Mouse (Mus musculus) lung, postnatal 36 days (tissue): ENCODE measurements at regions not wholly inside any gene's neighbourhood (a gene's known extent, or its start where the extent isn't known, plus 50 kb on each side); places are given as distances from the start of the nearest gene placed in this dataset.

Experiments used
- DNase-seq: peaks from one replicate; pipeline ENCODE4 v3.0.0; 2022; ENCODE audit warnings: mixed read lengths

DNA sequence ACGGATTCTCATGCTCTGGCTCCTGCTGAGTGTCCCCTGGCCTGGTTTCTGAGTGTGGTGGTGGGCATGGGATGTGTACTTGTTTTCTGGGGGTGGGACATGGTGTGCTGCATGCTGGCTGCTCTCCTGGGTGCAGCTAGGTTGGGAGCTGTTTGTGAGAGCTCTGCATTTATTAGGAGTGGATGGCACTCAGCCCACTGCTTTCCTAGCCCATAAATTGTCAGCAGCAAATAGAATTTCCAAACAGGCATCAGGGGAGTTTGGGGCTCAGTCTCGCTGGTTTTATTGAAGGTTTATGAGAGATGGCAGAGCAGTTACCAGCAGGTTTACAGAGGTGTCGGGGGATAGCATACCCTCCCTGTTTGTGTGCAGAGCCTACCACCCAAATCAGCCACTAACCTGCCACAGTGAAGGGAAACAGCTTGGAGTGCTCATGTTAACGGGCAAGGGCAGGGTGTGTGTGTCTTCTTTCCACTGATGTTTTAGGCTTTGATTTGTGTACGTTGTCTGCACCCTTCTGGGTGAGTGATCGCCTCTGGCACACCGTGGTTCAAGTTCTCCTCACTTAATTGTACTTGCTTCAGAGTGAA is 372.6 kb downstream of the Eipr1 start:
- DNase-seq: no peak

- peak; percentile 1 for DNase-seq
These were observed 377.2 kb downstream of the Eipr1 start for GRCm38 (mm10) chr12:29128844-29129243.

- DNase-seq: no peak
These were observed 377.7 kb downstream of the Eipr1 start for GRCm38 (mm10) chr12:29129331-29129730.

- DNase-seq: no peak
These were observed 382.7 kb downstream of the Eipr1 start for GRCm38 (mm10) chr12:29134326-29134725.

DNA sequence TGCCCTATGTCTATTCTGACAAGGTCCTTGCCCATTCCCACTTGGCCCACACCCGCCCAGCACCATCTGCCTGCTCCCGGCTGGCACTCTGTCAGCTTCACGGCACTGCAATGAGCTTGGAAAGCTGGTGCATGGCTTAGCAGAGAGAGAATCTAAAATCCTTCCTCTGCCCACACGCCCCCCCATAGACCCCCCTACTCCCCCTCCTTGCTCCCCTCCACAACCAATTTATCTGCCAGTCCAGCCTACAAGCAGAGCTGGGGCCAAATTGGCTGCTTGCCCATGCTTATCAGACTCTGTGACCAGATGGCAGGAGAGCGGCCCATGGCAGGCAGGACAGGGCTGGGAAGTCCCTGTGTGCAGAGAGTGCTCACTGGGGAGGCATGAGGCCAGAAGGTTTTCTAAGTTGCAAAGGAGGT is 385.3 kb downstream of the Eipr1 start:
- DNase-seq: no peak

GRCm38 (mm10) chr12:29137455-29137854 is 385.9 kb downstream of the Eipr1 start:
- no peak for DNase-seq

DNA sequence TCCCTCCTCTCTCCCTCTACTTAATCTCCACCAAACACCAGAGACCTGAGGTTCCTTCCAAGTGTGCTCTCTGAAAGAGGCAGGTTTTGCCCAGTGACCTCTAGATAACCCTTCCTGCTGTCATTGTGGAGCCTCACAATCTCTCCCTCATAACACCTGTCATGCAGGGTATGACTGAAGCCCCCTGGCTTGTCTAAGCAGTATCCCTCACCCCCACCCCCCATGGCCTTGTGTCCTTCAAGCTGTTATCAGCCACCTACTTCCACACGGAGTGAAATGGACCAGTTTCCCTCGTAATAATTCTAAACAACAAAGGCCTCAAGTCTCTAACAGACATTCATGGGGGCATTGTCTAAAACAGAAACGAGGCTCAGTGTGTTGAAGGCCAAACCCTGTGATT is 387.6 kb upstream of the Myt1l start:
- no peak for DNase-seq

GRCm38 (mm10) chr12:29141132-29141531 is 387.1 kb upstream of the Myt1l start:
- no peak for DNase-seq

- no peak for DNase-seq
These were observed 386.3 kb upstream of the Myt1l start for GRCm38 (mm10) chr12:29141855-29142254.

GRCm38 (mm10) chr12:29143297-29143696 is 384.9 kb upstream of the Myt1l start:
- no peak for DNase-seq

DNA sequence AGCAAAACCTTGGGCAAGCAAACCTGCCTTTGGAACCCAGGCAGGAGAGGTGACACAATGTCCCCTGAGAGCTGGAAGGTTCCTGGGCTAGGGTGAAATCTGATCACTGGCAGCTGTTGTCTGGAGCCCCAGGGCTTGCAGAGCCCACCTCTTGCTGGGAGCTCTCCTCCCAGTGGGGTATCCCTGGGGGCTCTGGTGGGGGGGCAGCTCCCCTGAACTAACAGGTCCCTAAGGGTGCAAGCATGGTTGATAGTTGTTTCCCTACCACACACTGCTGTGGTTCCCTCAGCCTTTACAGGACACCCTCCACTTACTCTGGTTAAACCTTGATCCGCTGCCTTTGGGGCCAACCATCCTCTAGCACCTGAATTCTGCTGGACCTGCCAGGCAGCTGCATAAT is 367.3 kb upstream of the Myt1l start:
- DNase-seq: no peak

DNA sequence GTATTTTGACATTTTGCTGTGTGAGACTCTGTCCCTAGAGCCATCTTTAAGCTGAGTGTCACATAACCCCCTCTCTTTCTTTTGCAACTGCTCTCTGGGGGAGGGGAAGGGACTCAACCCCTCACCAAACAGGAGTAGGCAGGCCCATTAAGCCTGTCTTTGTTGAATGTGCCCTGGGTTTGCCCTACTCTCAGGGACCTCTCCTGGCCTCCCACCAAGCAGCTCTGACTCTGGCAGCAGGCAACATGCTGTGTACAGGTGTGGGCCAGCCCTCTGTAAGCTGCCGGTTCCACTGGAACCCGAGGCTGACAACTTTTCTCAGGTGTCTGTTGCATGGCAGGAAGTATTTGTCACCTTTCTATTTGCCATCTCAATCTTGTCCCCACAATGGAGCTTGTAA is 366.6 kb upstream of the Myt1l start:
- no peak for DNase-seq

DNA sequence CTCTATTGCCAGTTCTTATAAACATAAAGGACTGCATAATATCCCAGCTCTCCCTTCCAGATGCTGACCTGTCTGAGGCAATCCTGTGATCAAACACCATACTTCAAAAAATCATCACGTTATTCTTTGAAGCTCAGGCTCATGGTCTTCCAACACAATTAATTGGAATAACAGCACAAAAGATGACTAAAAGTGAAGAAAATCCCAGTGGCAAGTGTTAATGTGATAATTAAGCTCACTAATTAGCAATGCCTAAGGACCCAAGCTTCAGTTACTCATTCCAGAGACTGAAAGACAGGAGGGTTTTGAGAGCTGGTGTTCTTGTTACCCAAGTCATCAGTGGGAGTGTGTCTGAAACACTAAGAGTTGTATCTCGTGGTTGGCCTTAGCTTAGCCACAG is 363.5 kb upstream of the Myt1l start:
- no peak for DNase-seq

GRCm38 (mm10) chr12:29166316-29166715 is 361.9 kb upstream of the Myt1l start:
- DNase-seq: no peak

- DNase-seq: no peak
These were observed 360.3 kb upstream of the Myt1l start for GRCm38 (mm10) chr12:29167922-29168321.

GRCm38 (mm10) chr12:29175698-29176440 is 352.3 kb upstream of the Myt1l start:
- no peak for DNase-seq

DNA sequence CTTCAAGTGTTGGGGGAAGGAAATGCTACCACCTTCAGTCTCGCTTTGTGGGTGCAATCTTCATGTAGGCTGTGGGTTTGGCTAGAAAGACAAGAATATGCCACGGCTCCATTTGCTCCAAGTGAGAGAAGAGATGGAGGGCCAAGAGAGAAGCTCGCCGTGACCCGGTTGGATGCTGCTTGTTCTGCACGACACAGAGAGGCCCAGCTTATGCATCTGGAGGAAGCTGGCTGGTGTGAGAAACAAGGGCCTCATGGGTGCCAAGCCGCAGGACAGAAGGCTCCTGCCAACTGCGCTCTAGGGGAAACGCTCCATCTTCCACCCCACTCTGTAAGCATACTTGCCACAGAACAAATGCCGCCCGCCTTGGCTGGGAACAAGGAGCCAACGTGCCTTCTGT is 351.0 kb upstream of the Myt1l start:
- no peak for DNase-seq

DNA sequence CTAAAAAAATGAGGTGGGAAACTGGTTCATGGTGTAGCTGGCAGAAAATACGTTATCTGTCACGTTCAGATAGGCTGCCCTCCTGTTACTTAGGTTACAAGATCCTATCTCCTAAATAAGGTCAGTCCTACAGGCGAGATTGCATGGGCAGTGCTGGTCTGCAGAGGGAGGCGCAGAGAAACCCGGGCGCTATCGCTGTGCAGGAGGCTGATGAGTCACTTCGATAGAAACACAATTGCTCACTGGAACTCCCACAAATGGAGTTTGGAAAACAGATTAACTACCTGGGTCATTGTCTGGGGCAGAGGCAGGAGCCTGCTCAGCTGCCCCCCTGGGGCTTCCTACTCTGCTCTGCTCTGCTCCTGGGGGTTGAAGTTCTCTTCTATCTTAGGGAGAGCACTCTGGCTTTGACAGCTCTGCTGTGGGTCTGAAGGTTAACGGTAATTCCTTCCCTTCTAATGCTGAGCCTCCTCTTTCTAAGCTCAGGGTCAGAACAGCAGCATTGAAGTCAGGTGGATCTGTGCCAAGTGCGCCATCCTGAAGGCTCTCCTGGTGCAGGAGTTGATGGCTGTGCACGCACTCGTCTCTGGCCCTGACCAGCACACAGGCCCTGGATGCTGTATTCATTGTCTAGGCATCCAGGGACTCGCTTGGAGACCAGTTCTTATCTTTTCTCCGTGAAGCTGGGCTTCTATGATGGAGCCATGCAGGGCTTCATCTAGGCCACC is 349.9 kb upstream of the Myt1l start:
- DNase-seq: no peak

DNA sequence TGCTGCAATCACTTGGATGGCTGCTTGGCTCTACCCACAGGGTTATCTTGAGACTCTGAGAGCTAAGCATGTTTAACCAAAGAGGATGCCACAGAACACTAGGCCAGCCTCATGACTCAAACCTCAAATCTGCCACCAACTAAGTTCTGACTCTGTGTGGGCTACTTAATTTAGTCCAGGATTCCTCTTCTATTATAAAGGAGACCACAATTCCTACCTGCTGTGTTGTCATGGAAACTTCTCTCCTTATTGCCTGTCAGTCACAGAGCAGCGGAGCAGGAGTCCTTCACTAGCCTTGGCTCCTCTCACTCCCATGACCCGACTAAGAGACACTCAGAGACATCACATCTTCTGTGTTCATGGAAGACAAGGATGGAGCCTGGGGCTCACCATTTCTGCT is 348.8 kb upstream of the Myt1l start:
- no peak for DNase-seq

DNA sequence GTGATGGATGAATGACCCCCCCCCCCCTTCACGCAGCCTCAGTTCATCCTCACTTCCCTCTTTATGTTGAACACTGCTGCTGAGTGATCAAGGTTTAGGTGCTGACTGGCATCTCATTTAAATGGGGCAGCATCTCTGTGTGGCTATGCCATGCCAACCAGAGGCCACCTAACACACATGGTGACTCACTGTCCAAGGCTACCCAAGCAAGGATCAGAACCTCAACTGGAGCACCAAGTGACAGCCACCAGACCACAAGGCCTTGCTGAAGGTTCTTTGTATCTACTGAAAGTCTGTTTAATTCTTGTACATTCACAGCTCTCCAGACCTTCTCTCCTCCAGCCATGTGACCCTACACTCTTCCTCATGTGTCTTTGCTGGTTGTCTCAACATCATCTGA is 347.6 kb upstream of the Myt1l start:
- no peak for DNase-seq

DNA sequence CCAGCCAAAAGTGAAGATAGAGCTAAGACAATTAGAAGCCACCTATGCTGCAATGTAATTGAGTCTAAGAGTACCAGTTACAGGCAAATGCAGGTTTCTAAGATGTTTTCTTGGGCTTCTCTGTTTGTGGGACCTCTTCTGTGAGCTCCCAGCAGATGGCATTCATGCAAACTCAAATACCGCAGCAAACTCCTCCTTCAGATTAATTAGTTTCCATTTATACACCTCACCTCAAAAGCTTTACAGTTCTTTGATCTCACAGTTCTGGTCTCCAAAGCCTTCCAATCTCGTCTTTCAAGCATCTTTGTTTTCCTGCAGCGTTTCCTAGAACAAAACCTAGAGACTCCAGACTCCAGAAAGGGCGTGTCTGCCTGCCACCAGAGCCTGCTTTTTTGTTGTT is 340.6 kb upstream of the Myt1l start:
- no peak for DNase-seq

GRCm38 (mm10) chr12:29192391-29192790 is 335.8 kb upstream of the Myt1l start:
- no peak for DNase-seq

DNA sequence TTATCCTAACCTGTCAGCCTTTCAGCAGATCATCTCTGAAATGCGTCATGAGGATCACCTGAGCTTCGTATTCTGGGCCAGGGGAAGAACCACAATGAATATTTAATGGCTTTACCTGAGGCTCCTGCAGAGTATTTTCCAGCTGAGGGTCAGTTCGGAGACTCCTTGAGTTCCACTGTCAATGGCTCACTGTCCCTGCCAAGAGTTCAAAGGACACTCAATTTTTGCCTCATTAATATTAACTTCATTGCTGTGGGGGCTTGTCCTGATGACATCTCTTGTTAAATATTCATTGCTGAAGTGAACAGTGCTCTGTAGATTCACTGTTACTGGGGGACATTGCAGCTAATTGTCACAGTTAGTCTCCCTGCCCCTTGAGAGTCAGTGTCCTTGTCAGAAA is 316.2 kb upstream of the Myt1l start:
- no peak for DNase-seq

GRCm38 (mm10) chr12:29213625-29214024 is 314.6 kb upstream of the Myt1l start:
- DNase-seq: no peak
